Mouse (Mus musculus): ENCODE data around the gene Prr14l. TPM values are rescaled to one million over a fixed set of nuclear protein-coding genes. Genes with fewer than 3 reads are reported as not detected.
"Not testable (repeated sequence)": the region's sequence is repeated elsewhere in the genome, so short reads cannot be mapped to it uniquely, and the experiment has no call there.

Gene Prr14l
- total and polyA plus RNA-seq, 3 experiments: 3.4 to 6.3 (median 6.0) TPM

- no peak overlapping the region for H3K27ac ChIP-seq
- WGBS: 54% methylated on average over 3 of the region's 3 CpGs
- intact Hi-C loops (cut with DNase I): no loop called here
- H3K36me3 ChIP-seq (ENCODE audit: control insufficient read depth, insufficient read depth, low read length): peaks cover 5% of the 10 kb centered on the region
- no peak overlapping the region for H3K9ac ChIP-seq (ENCODE audit: low read depth, low read length)
- H3K27me3 ChIP-seq (ENCODE audit: control insufficient read depth, insufficient read depth, low read length): no peaks in the 10 kb centered on the region
- TF ChIP-seq EP300 (IDR thresholded peaks at IDR 0.05; ENCODE audit: insufficient read depth, low read depth, low read length) (no peak), POLR2A (IDR thresholded peaks at IDR 0.05; ENCODE audit: insufficient read depth, low read depth, low read length) (no peak), CTCF (IDR thresholded peaks at IDR 0.05) (no peak)
- peaks cover 3% of the 10 kb centered on the region for H3K4me1 ChIP-seq (ENCODE audit: control insufficient read depth, insufficient read depth, low read length)
- DNase-seq: no peak
- H3K4me3 ChIP-seq: no peak overlapping the region
- H3K79me2 ChIP-seq (replicated peaks; ENCODE audit: control insufficient read depth, insufficient read depth, low read length): no peaks in the 10 kb centered on the region
These were observed 93.3 kb downstream of the Prr14l start for GRCm38 (mm10) chr5:32760787-32761186.

GRCm38 (mm10) chr5:32760352-32760751 lies 93.7 kb downstream of the Prr14l start:
- intact Hi-C loops (cut with DNase I); H3K27ac ChIP-seq; H3K4me1 ChIP-seq (ENCODE audit: control insufficient read depth, insufficient read depth, low read length); H3K79me2 ChIP-seq (replicated peaks; ENCODE audit: control insufficient read depth, insufficient read depth, low read length); H3K36me3 ChIP-seq (ENCODE audit: control insufficient read depth, insufficient read depth, low read length); H3K4me3 ChIP-seq; H3K27me3 ChIP-seq (ENCODE audit: control insufficient read depth, insufficient read depth, low read length); H3K9ac ChIP-seq (ENCODE audit: low read depth, low read length); DNase-seq: not testable (repeated sequence)
- 95% methylated on average over 18 of the region's 18 CpGs for WGBS

- TF ChIP-seq CTCF (IDR thresholded peaks at IDR 0.05): no peak
- no peak for TF ChIP-seq EP300 (IDR thresholded peaks at IDR 0.05; ENCODE audit: insufficient read depth, low read depth, low read length)
- no peak for TF ChIP-seq POLR2A (IDR thresholded peaks at IDR 0.05; ENCODE audit: insufficient read depth, low read depth, low read length)
- Histone ChIP-seq H3K79me2 (replicated peaks; ENCODE audit: control insufficient read depth, insufficient read depth, low read length) (no peaks in the 10 kb centered on the region), H3K27me3 (ENCODE audit: control insufficient read depth, insufficient read depth, low read length) (no peaks in the 10 kb centered on the region), H3K9ac (ENCODE audit: low read depth, low read length) (no peak overlapping the region), H3K4me3 (no peak overlapping the region), H3K27ac (no peak overlapping the region), H3K36me3 (ENCODE audit: control insufficient read depth, insufficient read depth, low read length) (peaks cover 5% of the 10 kb centered on the region), H3K4me1 (ENCODE audit: control insufficient read depth, insufficient read depth, low read length) (peaks cover 3% of the 10 kb centered on the region)
- WGBS: 74% methylated on average over 2 of the region's 2 CpGs
- DNase-seq: no peak
- intact Hi-C loops (cut with DNase I): no loop called here
These were observed 94.4 kb downstream of the Prr14l start for GRCm38 (mm10) chr5:32759662-32760061.

- no peak overlapping the region for H3K4me3 ChIP-seq
- no peaks in the 10 kb centered on the region; the same call in 1 of the 2 replicates for H3K4me1 ChIP-seq (ENCODE audit: control insufficient read depth, insufficient read depth, low read length)
- H3K36me3 ChIP-seq (ENCODE audit: control insufficient read depth, insufficient read depth, low read length): no peaks in the 10 kb centered on the region
- H3K27ac ChIP-seq: no peak overlapping the region
- H3K9ac ChIP-seq (ENCODE audit: low read depth, low read length): no peak overlapping the region
- H3K79me2 ChIP-seq (replicated peaks; ENCODE audit: control insufficient read depth, insufficient read depth, low read length): no peaks in the 10 kb centered on the region
- H3K27me3 ChIP-seq (ENCODE audit: control insufficient read depth, insufficient read depth, low read length): no peaks in the 10 kb centered on the region
- TF ChIP-seq CTCF (IDR thresholded peaks at IDR 0.05): no peak
- no peak for TF ChIP-seq EP300 (IDR thresholded peaks at IDR 0.05; ENCODE audit: insufficient read depth, low read depth, low read length)
- no peak for TF ChIP-seq POLR2A (IDR thresholded peaks at IDR 0.05; ENCODE audit: insufficient read depth, low read depth, low read length)
- 93% methylated on average over 8 of the region's 8 CpGs for WGBS
- no peak for DNase-seq
- intact Hi-C loops (cut with DNase I): no loop called here
These were observed 97.9 kb downstream of the Prr14l start for GRCm38 (mm10) chr5:32756141-32756540.

- intact Hi-C loops (cut with DNase I): no loop called here
These were observed 102.3 kb downstream of the Prr14l start for GRCm38 (mm10) chr5:32751736-32752135.

GRCm38 (mm10) chr5:32748936-32749335 lies 105.1 kb downstream of the Prr14l start:
- Histone ChIP-seq H3K9ac (ENCODE audit: low read depth, low read length) (no peak overlapping the region), H3K27me3 (ENCODE audit: control insufficient read depth, insufficient read depth, low read length) (no peaks in the 10 kb centered on the region), H3K4me1 (ENCODE audit: control insufficient read depth, insufficient read depth, low read length) (peaks cover 8% of the 10 kb centered on the region), H3K79me2 (replicated peaks; ENCODE audit: control insufficient read depth, insufficient read depth, low read length) (no peaks in the 10 kb centered on the region), H3K36me3 (ENCODE audit: control insufficient read depth, insufficient read depth, low read length) (no peaks in the 10 kb centered on the region), H3K4me3 (no peak overlapping the region), H3K27ac (no peak overlapping the region)
- 82% methylated on average over 6 of the region's 6 CpGs for WGBS
- intact Hi-C loops (cut with DNase I): loop anchor here (1.0 kb wide), 2 partner anchors 33 to 36 kb away; partner anchors contain the start of gene Pisd
- DNase-seq: no peak
- TF ChIP-seq EP300 (IDR thresholded peaks at IDR 0.05; ENCODE audit: insufficient read depth, low read depth, low read length) (no peak), CTCF (IDR thresholded peaks at IDR 0.05) (no peak), POLR2A (IDR thresholded peaks at IDR 0.05; ENCODE audit: insufficient read depth, low read depth, low read length) (no peak)

More at GRCm38 (mm10) chr5:32751736-32752135, 102.3 kb downstream of the Prr14l start:
- H3K4me1 ChIP-seq (ENCODE audit: control insufficient read depth, insufficient read depth, low read length): peaks cover 5% of the 10 kb centered on the region
- H3K27me3 ChIP-seq (ENCODE audit: control insufficient read depth, insufficient read depth, low read length): no peaks in the 10 kb centered on the region
- H3K4me3 ChIP-seq: no peak overlapping the region
- H3K27ac ChIP-seq: no peak overlapping the region
- no peak for DNase-seq
- H3K36me3 ChIP-seq (ENCODE audit: control insufficient read depth, insufficient read depth, low read length): no peaks in the 10 kb centered on the region
- TF ChIP-seq EP300 (IDR thresholded peaks at IDR 0.05; ENCODE audit: insufficient read depth, low read depth, low read length) (no peak), POLR2A (IDR thresholded peaks at IDR 0.05; ENCODE audit: insufficient read depth, low read depth, low read length) (no peak), CTCF (IDR thresholded peaks at IDR 0.05) (no peak)
- 38% methylated on average over 2 of the region's 2 CpGs for whole genome bisulfite sequencing
- no peak overlapping the region for H3K9ac ChIP-seq (ENCODE audit: low read depth, low read length)
- no peaks in the 10 kb centered on the region for H3K79me2 ChIP-seq (replicated peaks; ENCODE audit: control insufficient read depth, insufficient read depth, low read length)
